Mouse (Mus musculus): ENCODE data around the gene Alox5. TPM values are rescaled to one million over a fixed set of nuclear protein-coding genes. Genes with fewer than 3 reads are reported as not detected.

Gene Alox5
- polyA plus RNA-seq, 1 experiment from 2014 or later = 0.94 TPM

GRCm38 (mm10) chr6:116458728-116459127, 2.2 kb downstream of the Alox5 start:
- WGBS = 93% methylated on average over 4 of the region's 4 CpGs
- Histone ChIP-seq H3K27ac (ENCODE audit: low read depth, low read length) (no peak overlapping the region), H3K4me3 (ENCODE audit: low read length) (no peak overlapping the region), H3K4me2 (ENCODE audit: low read length) (no peak overlapping the region), H3K36me3 (ENCODE audit: control insufficient read depth, insufficient read depth, low read length) (no peaks in the 10 kb centered on the region), H3K27me3 (replicated peaks; ENCODE audit: control insufficient read depth, insufficient read depth, low read length) (peaks cover 8% of the 10 kb centered on the region), H3K4me1 (ENCODE audit: control insufficient read depth, insufficient read depth, low read depth, low read length) (peaks cover 6% of the 10 kb centered on the region), H3K9ac (ENCODE audit: low read depth, low read length) (no peak overlapping the region), H3K9me3 (ENCODE audit: control insufficient read depth, low read length) (no peaks in the 10 kb centered on the region)
- ATAC-seq = no peak

DNA sequence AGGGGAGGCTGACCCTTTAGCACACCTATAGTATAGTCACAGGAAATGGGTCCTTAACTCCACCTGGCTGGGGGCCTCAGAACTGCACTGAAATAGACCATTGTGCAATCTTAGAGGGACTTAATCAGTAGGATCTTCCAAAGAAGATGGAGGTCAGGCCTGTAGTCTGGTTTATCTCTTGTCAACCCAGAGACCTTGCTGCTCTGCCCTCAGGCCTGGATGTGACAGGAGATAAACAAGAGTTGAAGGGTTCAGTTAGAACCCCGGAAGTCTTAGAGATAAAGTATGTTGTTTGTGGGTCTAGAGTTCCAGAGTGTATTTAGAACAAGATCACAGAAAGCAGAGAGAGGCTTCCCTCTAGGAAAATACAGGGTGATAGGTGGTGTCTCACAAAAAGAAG, 4.5 kb downstream of the Alox5 start:
- Histone ChIP-seq H3K9ac (ENCODE audit: low read depth, low read length) (no peak overlapping the region), H3K9me3 (ENCODE audit: control insufficient read depth, low read length) (no peaks in the 10 kb centered on the region), H3K36me3 (ENCODE audit: control insufficient read depth, insufficient read depth, low read length) (no peaks in the 10 kb centered on the region), H3K4me3 (ENCODE audit: low read length) (no peak overlapping the region), H3K27me3 (replicated peaks; ENCODE audit: control insufficient read depth, insufficient read depth, low read length) (peaks cover 8% of the 10 kb centered on the region), H3K4me1 (ENCODE audit: control insufficient read depth, insufficient read depth, low read depth, low read length) (peaks cover 6% of the 10 kb centered on the region), H3K4me2 (ENCODE audit: low read length) (no peak overlapping the region), H3K27ac (ENCODE audit: low read depth, low read length) (no peak overlapping the region)
- ATAC-seq = no peak
- WGBS = 87% methylated on average over 1 of the region's 1 CpGs

DNA sequence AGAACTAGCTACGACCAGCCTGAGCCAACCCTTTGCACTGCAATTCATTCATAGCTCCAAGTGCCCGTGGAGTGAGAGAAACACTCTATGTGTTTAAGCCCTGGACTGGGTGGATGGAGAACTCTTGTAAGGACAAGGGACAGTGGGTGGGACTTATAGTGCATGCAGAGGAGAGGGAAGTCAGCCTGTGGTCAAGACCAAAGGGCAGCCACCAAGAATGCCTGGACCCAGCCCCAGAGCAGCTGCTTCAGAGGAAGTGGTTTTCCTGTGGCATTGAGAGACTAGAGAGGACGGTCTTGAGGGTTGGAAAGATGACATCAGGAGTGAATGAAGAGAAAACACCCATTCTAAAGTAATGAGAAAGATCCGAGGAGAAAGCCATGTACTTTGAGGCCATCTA, 5.2 kb downstream of the Alox5 start:
- Histone ChIP-seq H3K4me2 (ENCODE audit: low read length) (no peak overlapping the region), H3K4me3 (ENCODE audit: low read length) (no peak overlapping the region), H3K9me3 (ENCODE audit: control insufficient read depth, low read length) (no peaks in the 10 kb centered on the region), H3K36me3 (ENCODE audit: control insufficient read depth, insufficient read depth, low read length) (no peaks in the 10 kb centered on the region), H3K27me3 (replicated peaks; ENCODE audit: control insufficient read depth, insufficient read depth, low read length) (0 out of 2 replicates have a peak, but pooled peaks cover 4% of the 10 kb centered on the region), H3K27ac (ENCODE audit: low read depth, low read length) (no peak overlapping the region), H3K4me1 (ENCODE audit: control insufficient read depth, insufficient read depth, low read depth, low read length) (peaks cover 3% of the 10 kb centered on the region), H3K9ac (ENCODE audit: low read depth, low read length) (no peak overlapping the region)
- WGBS = 77% methylated on average over 4 of the region's 4 CpGs
- ATAC-seq = no peak

DNA sequence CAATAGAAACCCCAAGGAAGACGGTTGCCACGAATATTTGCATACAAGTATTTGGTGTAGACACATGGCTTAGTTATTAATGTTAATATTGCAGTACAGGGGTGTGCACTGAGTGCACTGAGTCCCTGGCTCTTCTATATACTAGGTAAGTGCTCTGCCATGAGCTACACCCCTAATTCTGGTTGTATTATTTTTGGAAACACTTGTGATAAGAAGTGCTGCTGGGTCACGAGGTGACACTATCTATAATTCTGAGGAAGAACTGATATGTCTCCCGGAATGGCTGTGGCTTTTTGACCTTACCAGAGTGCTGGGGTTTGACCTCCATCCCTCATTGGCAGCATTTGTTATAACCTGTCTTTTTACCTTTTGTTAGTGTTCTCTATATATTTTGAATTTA, 20.1 kb downstream of the Alox5 start:
- no peaks in the 10 kb centered on the region for H3K27me3 ChIP-seq (replicated peaks; ENCODE audit: control insufficient read depth, insufficient read depth, low read length)
- H3K4me2 ChIP-seq (ENCODE audit: low read length) = no peak overlapping the region
- H3K27ac ChIP-seq (ENCODE audit: low read depth, low read length) = no peak overlapping the region
- ATAC-seq = no peak
- 88% methylated on average over 4 of the region's 4 CpGs for WGBS
- H3K4me1 ChIP-seq (ENCODE audit: control insufficient read depth, insufficient read depth, low read depth, low read length) = no peaks in the 10 kb centered on the region
- no peaks in the 10 kb centered on the region for H3K36me3 ChIP-seq (ENCODE audit: control insufficient read depth, insufficient read depth, low read length)
- no peaks in the 10 kb centered on the region for H3K9me3 ChIP-seq (ENCODE audit: control insufficient read depth, low read length)
- no peak overlapping the region for H3K9ac ChIP-seq (ENCODE audit: low read depth, low read length)
- no peak overlapping the region for H3K4me3 ChIP-seq (ENCODE audit: low read length)

- Histone ChIP-seq H3K27ac (ENCODE audit: low read depth, low read length) (no peak overlapping the region), H3K9me3 (ENCODE audit: control insufficient read depth, low read length) (no peaks in the 10 kb centered on the region), H3K27me3 (replicated peaks; ENCODE audit: control insufficient read depth, insufficient read depth, low read length) (no peaks in the 10 kb centered on the region), H3K36me3 (ENCODE audit: control insufficient read depth, insufficient read depth, low read length) (no peaks in the 10 kb centered on the region), H3K4me1 (ENCODE audit: control insufficient read depth, insufficient read depth, low read depth, low read length) (no peaks in the 10 kb centered on the region), H3K4me2 (ENCODE audit: low read length) (no peak overlapping the region), H3K4me3 (ENCODE audit: low read length) (no peak overlapping the region), H3K9ac (ENCODE audit: low read depth, low read length) (no peak overlapping the region)
- WGBS = 62% methylated on average over 4 of the region's 4 CpGs
- ATAC-seq = no peak
Measured at GRCm38 (mm10) chr6:116440447-116440846, 20.5 kb downstream of the Alox5 start.

DNA sequence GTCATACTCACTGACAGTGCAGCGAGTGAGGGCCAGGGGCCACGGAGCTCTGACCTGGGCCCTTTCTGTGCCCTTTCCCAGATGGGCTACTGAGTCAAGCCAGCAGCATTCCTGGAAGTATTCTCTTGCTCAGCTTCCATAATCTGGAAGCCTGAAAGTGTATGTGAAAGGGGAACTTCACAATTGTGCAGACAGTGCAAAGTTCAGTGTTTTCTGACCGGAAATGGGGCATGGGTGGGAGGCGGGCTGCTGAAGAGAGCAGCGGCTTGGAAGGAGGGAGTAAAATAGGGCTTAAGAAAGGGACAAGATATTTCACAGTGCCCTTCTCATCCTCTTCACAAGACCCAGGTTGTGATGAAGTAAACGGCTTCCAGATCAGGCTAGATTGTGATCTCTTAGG, 21.4 kb downstream of the Alox5 start:
- Histone ChIP-seq H3K27ac (ENCODE audit: low read depth, low read length) (no peak overlapping the region), H3K9ac (ENCODE audit: low read depth, low read length) (no peak overlapping the region), H3K4me1 (ENCODE audit: control insufficient read depth, insufficient read depth, low read depth, low read length) (no peaks in the 10 kb centered on the region), H3K4me3 (ENCODE audit: low read length) (no peak overlapping the region), H3K27me3 (replicated peaks; ENCODE audit: control insufficient read depth, insufficient read depth, low read length) (no peaks in the 10 kb centered on the region), H3K36me3 (ENCODE audit: control insufficient read depth, insufficient read depth, low read length) (no peaks in the 10 kb centered on the region), H3K4me2 (ENCODE audit: low read length) (no peak overlapping the region), H3K9me3 (ENCODE audit: control insufficient read depth, low read length) (no peaks in the 10 kb centered on the region)
- 92% methylated on average over 6 of the region's 6 CpGs for WGBS
- ATAC-seq = no peak

DNA sequence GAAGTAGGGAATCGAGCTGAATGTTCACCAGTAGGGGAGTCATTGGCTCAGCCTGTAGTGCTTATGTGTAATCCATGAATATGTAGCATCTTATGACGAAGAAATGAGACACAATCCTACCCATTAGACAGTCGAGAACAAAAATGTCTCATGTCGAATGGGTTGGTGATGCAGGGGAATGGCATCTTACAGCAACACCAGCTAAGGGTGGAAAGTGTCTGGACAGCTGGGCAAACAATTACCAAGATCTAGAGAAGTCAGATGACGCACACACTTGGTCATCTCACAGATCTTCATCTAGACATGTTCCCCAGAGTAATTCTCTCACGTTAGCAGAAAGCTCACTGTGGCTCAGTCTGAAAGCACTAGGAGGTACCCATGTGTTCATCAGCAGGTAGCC, 22.1 kb downstream of the Alox5 start:
- no peaks in the 10 kb centered on the region for H3K27me3 ChIP-seq (replicated peaks; ENCODE audit: control insufficient read depth, insufficient read depth, low read length)
- H3K4me3 ChIP-seq (ENCODE audit: low read length) = no peak overlapping the region
- H3K36me3 ChIP-seq (ENCODE audit: control insufficient read depth, insufficient read depth, low read length) = no peaks in the 10 kb centered on the region
- WGBS = 78% methylated on average over 6 of the region's 6 CpGs
- H3K9ac ChIP-seq (ENCODE audit: low read depth, low read length) = no peak overlapping the region
- no peaks in the 10 kb centered on the region for H3K4me1 ChIP-seq (ENCODE audit: control insufficient read depth, insufficient read depth, low read depth, low read length)
- no peak overlapping the region for H3K4me2 ChIP-seq (ENCODE audit: low read length)
- no peaks in the 10 kb centered on the region for H3K9me3 ChIP-seq (ENCODE audit: control insufficient read depth, low read length)
- H3K27ac ChIP-seq (ENCODE audit: low read depth, low read length) = no peak overlapping the region
- no peak for ATAC-seq

GRCm38 (mm10) chr6:116428282-116428681, 32.7 kb downstream of the Alox5 start:
- H3K27me3 ChIP-seq (replicated peaks; ENCODE audit: control insufficient read depth, insufficient read depth, low read length) = no peaks in the 10 kb centered on the region
- WGBS = 69% methylated on average over 5 of the region's 5 CpGs
- H3K9ac ChIP-seq (ENCODE audit: low read depth, low read length) = no peak overlapping the region
- H3K9me3 ChIP-seq (ENCODE audit: control insufficient read depth, low read length) = peaks cover 4% of the 10 kb centered on the region; the same call in 1 of the 2 replicates
- no peak for ATAC-seq
- H3K4me1 ChIP-seq (ENCODE audit: control insufficient read depth, insufficient read depth, low read depth, low read length) = no peaks in the 10 kb centered on the region
- no peak overlapping the region for H3K4me2 ChIP-seq (ENCODE audit: low read length)
- H3K4me3 ChIP-seq (ENCODE audit: low read length) = no peak overlapping the region
- no peak overlapping the region for H3K27ac ChIP-seq (ENCODE audit: low read depth, low read length)
- H3K36me3 ChIP-seq (ENCODE audit: control insufficient read depth, insufficient read depth, low read length) = no peaks in the 10 kb centered on the region

DNA sequence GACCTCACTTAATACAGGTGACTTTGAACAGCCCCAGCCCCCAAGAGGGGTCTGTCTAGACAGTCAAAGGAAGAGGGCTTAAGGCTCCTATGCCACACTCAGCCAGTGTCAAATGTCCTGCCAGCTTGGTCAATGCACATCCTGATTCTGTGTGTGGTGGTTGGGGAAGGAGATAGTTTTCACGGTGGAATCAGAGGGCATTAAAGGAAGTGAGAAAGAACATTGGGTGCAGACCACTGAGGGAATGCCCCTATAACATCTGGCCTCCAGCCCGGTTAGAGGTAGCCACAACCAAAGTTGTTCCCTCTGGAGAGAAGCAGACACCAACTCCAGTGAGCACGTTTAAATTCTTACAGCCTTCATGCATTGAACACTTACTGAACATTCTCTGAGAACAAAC, 33.4 kb downstream of the Alox5 start:
- no peak overlapping the region for H3K27ac ChIP-seq (ENCODE audit: low read depth, low read length)
- no peaks in the 10 kb centered on the region for H3K4me1 ChIP-seq (ENCODE audit: control insufficient read depth, insufficient read depth, low read depth, low read length)
- H3K4me2 ChIP-seq (ENCODE audit: low read length) = no peak overlapping the region
- whole genome bisulfite sequencing = 92% methylated on average over 3 of the region's 3 CpGs
- no peaks in the 10 kb centered on the region for H3K36me3 ChIP-seq (ENCODE audit: control insufficient read depth, insufficient read depth, low read length)
- peaks cover 4% of the 10 kb centered on the region; the same call in 1 of the 2 replicates for H3K9me3 ChIP-seq (ENCODE audit: control insufficient read depth, low read length)
- H3K4me3 ChIP-seq (ENCODE audit: low read length) = no peak overlapping the region
- ATAC-seq = no peak
- H3K9ac ChIP-seq (ENCODE audit: low read depth, low read length) = no peak overlapping the region
- H3K27me3 ChIP-seq (replicated peaks; ENCODE audit: control insufficient read depth, insufficient read depth, low read length) = no peaks in the 10 kb centered on the region

GRCm38 (mm10) chr6:116423664-116424063, 37.3 kb downstream of the Alox5 start:
- no peak overlapping the region for H3K4me2 ChIP-seq (ENCODE audit: low read length)
- H3K27ac ChIP-seq (ENCODE audit: low read depth, low read length) = no peak overlapping the region
- H3K4me1 ChIP-seq (ENCODE audit: control insufficient read depth, insufficient read depth, low read depth, low read length) = no peaks in the 10 kb centered on the region
- no peak overlapping the region for H3K9ac ChIP-seq (ENCODE audit: low read depth, low read length)
- no peaks in the 10 kb centered on the region for H3K27me3 ChIP-seq (replicated peaks; ENCODE audit: control insufficient read depth, insufficient read depth, low read length)
- H3K4me3 ChIP-seq (ENCODE audit: low read length) = no peak overlapping the region
- H3K36me3 ChIP-seq (ENCODE audit: control insufficient read depth, insufficient read depth, low read length) = no peaks in the 10 kb centered on the region
- 73% methylated on average over 2 of the region's 2 CpGs for WGBS
- no peaks in the 10 kb centered on the region for H3K9me3 ChIP-seq (ENCODE audit: control insufficient read depth, low read length)
- peak; percentile 58; the same call in 1 of the 2 replicates for ATAC-seq

Measured in hindbrain, embryonic 16.5 days (tissue).